Mouse (Mus musculus): ENCODE results near the gene Nit1.

DNA sequence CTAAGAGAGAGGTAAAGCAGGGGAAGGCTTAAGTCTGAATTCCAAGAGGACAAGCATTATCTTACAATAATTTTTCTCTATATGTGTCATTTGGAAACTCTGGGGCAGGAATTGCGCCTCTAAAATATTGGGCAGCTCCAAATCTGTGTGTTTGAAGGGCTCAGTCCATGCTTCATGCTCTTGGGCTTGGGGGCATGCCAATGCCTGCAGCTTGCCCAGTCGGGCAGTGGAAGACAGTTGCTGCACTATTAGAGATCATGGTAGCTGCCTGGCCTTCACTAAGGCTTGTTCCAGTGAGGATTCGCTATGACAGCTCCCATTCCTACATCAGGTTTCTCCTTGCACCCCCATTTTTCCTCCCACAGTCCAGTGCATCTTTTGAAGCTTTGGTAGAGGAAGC lies 3.2 kb upstream of the Nit1 start:
- TF ChIP-seq CTCF (IDR thresholded peaks at IDR 0.05; ENCODE audit: low read depth) (no peak), EP300 (IDR thresholded peaks at IDR 0.05; ENCODE audit: low read depth) (no peak)

Measured in heart, postnatal 0 days (tissue).